Comparison of ENCODE assay signal across 11 mouse cellular contexts in genomic region chr2:70852186-70852795, GRCm38 (mm10). TPM values are rescaled to one million over a fixed set of nuclear protein-coding genes. Genes with fewer than 3 reads are reported as not detected.
DNase-seq lines count a peak whose midpoint lies in the region; ATAC-seq and TF ChIP-seq lines count a peak whose summit lies in the region.
"Had no signal": no experiment of that assay in that cellular context is flagged by ENCODE, and none has a peak within 500 bp of the region (broad histone marks: within the 10 kb centered on the region; RNA-seq: fewer than 3 reads in every experiment).

No protein-coding gene starts in this region.

- H3K36me3 ChIP-seq in heart, postnatal 0 days (replicated peaks; ENCODE audit: control insufficient read depth, insufficient read depth, low read length): no peaks in the 10 kb centered on the region
- no peaks in the 10 kb centered on the region for H3K36me3 ChIP-seq in embryonic facial prominence, embryonic 15.5 days
- no peaks in the 10 kb centered on the region for H3K36me3 ChIP-seq in midbrain, embryonic 14.5 days (ENCODE audit: control insufficient read depth, insufficient read depth, low read length)
- H3K36me3 ChIP-seq: limb, embryonic 12.5 days had no signal

- peaks cover 7% of the 10 kb centered on the region for H3K4me1 ChIP-seq in heart, postnatal 0 days (ENCODE audit: control insufficient read depth, insufficient read depth)
- peaks cover 2% of the 10 kb centered on the region; the same call in 1 of the 2 replicates for H3K4me1 ChIP-seq in embryonic facial prominence, embryonic 15.5 days
- no peaks in the 10 kb centered on the region for H3K4me1 ChIP-seq in midbrain, embryonic 14.5 days (ENCODE audit: control insufficient read depth, insufficient read depth, low read length)

- no peak overlapping the region for H3K27ac ChIP-seq in heart, postnatal 0 days (ENCODE audit: low read depth)
- H3K27ac ChIP-seq in embryonic facial prominence, embryonic 15.5 days (replicated peaks): no peak overlapping the region
- no peak overlapping the region for H3K27ac ChIP-seq in midbrain, embryonic 14.5 days (replicated peaks; ENCODE audit: low read depth, low read length)
- H3K27ac ChIP-seq: limb, embryonic 12.5 days had no signal

- intact Hi-C loops in left cerebral cortex, postnatal 14 days (cut with DNase I): loop anchor here (5.0 kb wide), 1 partner anchor 45 kb away; no protein-coding TSS in a partner anchor

- DNase-seq in heart, postnatal 0 days (ENCODE audit: low spot score): no peak
- DNase-seq in heart, adult 8-10 months (ENCODE audit: low spot score): no peak
- peak; percentile 16 for DNase-seq in T-cell, adult 2 months (ENCODE audit: low spot score)
- DNase-seq in midbrain, embryonic 14.5 days: no peak
- no peak for DNase-seq in left cerebral cortex, postnatal 14 days (ENCODE audit: low spot score in 2 of 2)
- no peak for DNase-seq in layer of hippocampus, postnatal 10 days (ENCODE audit: low spot score in 2 of 2)
- DNase-seq: cerebellum, adult 9-10 months; gastrocnemius, postnatal 10 days; kidney, adult 11 months had no signal

- H3K4me2 ChIP-seq in heart, postnatal 0 days (ENCODE audit: low read depth, low read length): peak overlapping the region; percentile 38
- peak overlapping the region; percentile 39 for H3K4me2 ChIP-seq in embryonic facial prominence, embryonic 15.5 days (replicated peaks)
- H3K4me2 ChIP-seq in midbrain, embryonic 14.5 days (ENCODE audit: low read length): peak overlapping the region; percentile 20

- H3K9me3 ChIP-seq in heart, postnatal 0 days (replicated peaks; ENCODE audit: control insufficient read depth, low read length): no peaks in the 10 kb centered on the region
- no peaks in the 10 kb centered on the region for H3K9me3 ChIP-seq in embryonic facial prominence, embryonic 15.5 days (replicated peaks)
- no peaks in the 10 kb centered on the region for H3K9me3 ChIP-seq in midbrain, embryonic 14.5 days (ENCODE audit: control insufficient read depth, low read length)
- H3K9me3 ChIP-seq: limb, embryonic 12.5 days had no signal

- 0 out of 2 replicates have a peak overlapping the region, but pooled peaks have one; percentile 17 for H3K9ac ChIP-seq in heart, postnatal 0 days (replicated peaks; ENCODE audit: low read depth, low read length)
- no peak overlapping the region for H3K9ac ChIP-seq in embryonic facial prominence, embryonic 15.5 days
- no peak overlapping the region for H3K9ac ChIP-seq in midbrain, embryonic 14.5 days (replicated peaks; ENCODE audit: low read length)
- H3K9ac ChIP-seq: limb, embryonic 12.5 days had no signal

- 51% methylated on average over 8 of the region's 8 CpGs for WGBS in heart, postnatal 0 days
- 55% methylated on average over 8 of the region's 8 CpGs for WGBS in embryonic facial prominence, embryonic 15.5 days
- 70% methylated on average over 8 of the region's 8 CpGs for WGBS in midbrain, embryonic 14.5 days

- no peak for ATAC-seq in heart, postnatal 0 days (ENCODE audit: insufficient read depth, low read depth)
- no peak for ATAC-seq in embryonic facial prominence, embryonic 15.5 days (ENCODE audit: insufficient number of reproducible peaks, low FRiP score, low TSS enrichment, low read depth)
- ATAC-seq in midbrain, embryonic 14.5 days (ENCODE audit: low FRiP score, low TSS enrichment): no peak

- TF ChIP-seq EP300 in heart, postnatal 0 days (IDR thresholded peaks at IDR 0.05; ENCODE audit: low read depth): no peak

- peak overlapping the region; percentile 17 for H3K4me3 ChIP-seq in heart, postnatal 0 days (ENCODE audit: low read depth, low read length)
- H3K4me3 ChIP-seq in embryonic facial prominence, embryonic 15.5 days (replicated peaks): no peak overlapping the region; the same call in 1 of the 2 replicates
- no peak overlapping the region for H3K4me3 ChIP-seq in midbrain, embryonic 14.5 days (replicated peaks; ENCODE audit: low read depth, low read length)
- H3K4me3 ChIP-seq: limb, embryonic 12.5 days had no signal

- no peaks in the 10 kb centered on the region for H3K27me3 ChIP-seq in heart, postnatal 0 days (ENCODE audit: control insufficient read depth, insufficient read depth, low read length)
- H3K27me3 ChIP-seq in embryonic facial prominence, embryonic 15.5 days: no peaks in the 10 kb centered on the region
- H3K27me3 ChIP-seq in midbrain, embryonic 14.5 days (ENCODE audit: control insufficient read depth, insufficient read depth, low read length): no peaks in the 10 kb centered on the region
- H3K27me3 ChIP-seq: limb, embryonic 12.5 days had no signal

- no peak for TF ChIP-seq CTCF in heart, postnatal 0 days (IDR thresholded peaks at IDR 0.05; ENCODE audit: low read depth)

RNA-seq across cellular contexts. Expression of gene Tlk1, which starts 26.8 kb away (rescaled TPM):
- total RNA-seq in heart, postnatal 0 days (2014; rRNA removed; ENCODE audit: low replicate concordance): 24.7 and 32.6 TPM in 2 replicates
- polyA plus RNA-seq in heart, postnatal 0 days (2015; fragmentation: Nextera tagmentation; extraction: Ambion mirVana): 16.6 and 17.9 TPM in 2 replicates
- total RNA-seq in heart, adult 8-10 months (2022): 10 to 100 TPM; 27.5 to 38.2 (median 32.4) TPM
- polyA plus RNA-seq in embryonic facial prominence, embryonic 15.5 days (2015; fragmentation: Nextera tagmentation; extraction: Ambion mirVana): 28.5 and 32.8 TPM in 2 replicates
- 23.6 and 27.5 TPM in 2 replicates for polyA plus RNA-seq in midbrain, embryonic 14.5 days (2014; fragmentation: Nextera tagmentation; extraction: Ambion mirVana)
- total RNA-seq in left cerebral cortex, postnatal 14 days (2021): 100 to 1,000 TPM in 1 of 2 experiments, 10 to 100 TPM in 1; 93.3 to 101 TPM
- 10 to 100 TPM; 61.8 to 63.8 TPM for total RNA-seq in layer of hippocampus, postnatal 10 days (2021)
